Mouse (Mus musculus): ENCODE data around the gene Dennd5a.

DNA sequence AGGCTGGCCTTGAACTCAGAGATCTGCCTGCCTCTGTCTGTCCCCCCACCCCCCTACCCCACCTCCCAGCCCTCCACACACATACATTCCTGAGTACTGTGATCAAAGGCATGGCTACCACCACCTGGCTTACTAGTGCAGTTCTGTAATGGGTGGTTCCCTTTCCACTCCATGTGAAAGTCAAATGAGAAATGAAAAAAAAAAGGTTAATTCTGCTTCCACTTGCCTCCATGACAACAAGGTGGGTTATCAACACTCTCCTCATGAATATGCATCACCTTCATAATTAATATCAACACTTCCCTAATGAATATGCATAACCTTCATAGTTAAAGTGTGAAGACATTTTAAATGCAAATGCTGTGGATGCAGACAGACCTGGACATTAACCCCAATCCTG lies 85.2 kb downstream of the Dennd5a start:
- TF ChIP-seq CTCF (IDR thresholded peaks at IDR 0.05; ENCODE audit: extremely low read depth, insufficient read depth, low read length): no peak
- TF ChIP-seq POLR2A (IDR thresholded peaks at IDR 0.05; ENCODE audit: extremely low read depth, insufficient read depth, low read length): no peak
